Mouse (Mus musculus) heart, embryonic 16.5 days (tissue): ENCODE measurements around the gene Dguok. TPM values are rescaled to one million over a fixed set of nuclear protein-coding genes. Genes with fewer than 3 reads are reported as not detected.

Experiments used
- ATAC-seq: fragments of 200-750 bp; cut with Nextera tagmentation; replicated peaks from 2 replicates; pipeline ENCODE4 v1.8.0; 2017; ENCODE audit warnings: moderate number of reproducible peaks; ENCODE audit not compliant: insufficient read depth, low FRiP score; ENCODE audit errors: extremely low read depth
- H3K27ac ChIP-seq: fragments of 300-500 bp; sonication (generic); 2 replicates; pipeline ENCODE4 v1.5.1; 2014; ENCODE audit warnings: mild to moderate bottlenecking, low read length, control low read depth, moderate library complexity
- H3K27me3 ChIP-seq: fragments of 300-500 bp; sonication (generic); 2 replicates; pipeline ENCODE4 v1.6.1; 2014; ENCODE audit warnings: low read length, mixed read lengths; ENCODE audit not compliant: control insufficient read depth, insufficient read depth
- H3K36me3 ChIP-seq: fragments of 300-500 bp; sonication (generic); 2 replicates; pipeline ENCODE4 v1.6.1; 2014; ENCODE audit not compliant: control insufficient read depth, insufficient read depth
- H3K4me1 ChIP-seq: fragments of 300-500 bp; sonication (generic); 2 replicates; pipeline ENCODE4 v1.6.1; 2014; ENCODE audit warnings: low read length, mixed read lengths; ENCODE audit not compliant: control insufficient read depth, insufficient read depth
- H3K4me2 ChIP-seq: fragments of 300-500 bp; sonication (generic); 2 replicates; pipeline ENCODE4 v1.6.1; 2014; ENCODE audit warnings: low read depth, mild to moderate bottlenecking, control low read depth, low read length
- H3K4me3 ChIP-seq: fragments of 300-500 bp; sonication (generic); 2 replicates; pipeline ENCODE4 v1.5.1; 2014; ENCODE audit warnings: mild to moderate bottlenecking, control low read depth, low read length
- H3K9ac ChIP-seq: fragments of 300-500 bp; sonication (generic); 2 replicates; pipeline ENCODE4 v1.6.1; 2014; ENCODE audit warnings: low read length, control low read depth
- H3K9me3 ChIP-seq: fragments of 300-500 bp; sonication (generic); replicated peaks from 2 replicates; pipeline ENCODE4 v1.6.1; 2016; ENCODE audit warnings: low read length; ENCODE audit not compliant: control insufficient read depth
- WGBS: fragments of 180-500 bp; shearing (Covaris S2); extraction: QIAGEN DNeasy Blood & Tissue Kit; methylation state at CpG from one replicate; pipeline ENCODE4 v1.1.7; 2014; 5-methylcytosine and 5-hydroxymethylcytosine counted together
- polyA plus RNA-seq: library from polyadenylated mRNA; unstranded; fragments of >200 nt; fragmentation: Nextera tagmentation; extraction: Ambion mirVana; gene quantifications from 2 replicates; pipeline ENCODE4 v1.2.1, GENCODE M21; 2015

The Dguok gene
- polyA plus RNA-seq, 1 experiment from 2014 or later, result 57.6 TPM

DNA sequence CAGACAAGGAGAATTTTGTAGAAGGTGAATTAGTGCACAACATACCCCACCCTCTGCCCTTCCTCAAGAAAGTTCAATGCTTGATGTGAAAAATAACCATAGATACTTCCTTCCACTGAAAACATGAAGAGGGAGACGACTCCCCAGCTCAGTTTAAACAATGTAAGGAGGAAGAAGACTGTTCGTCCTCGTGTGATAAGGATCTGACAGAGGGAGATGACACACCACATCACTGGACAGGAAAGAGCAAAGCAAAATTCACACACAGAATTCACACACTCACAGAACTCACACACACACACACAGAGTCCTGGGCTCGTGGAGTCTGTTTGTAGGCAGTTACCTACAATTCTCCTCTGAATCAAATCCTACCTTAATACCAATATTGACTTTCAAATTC lies 16.1 kb downstream of the Dguok start:
- H3K4me1 ChIP-seq, result peaks cover 9% of the 10 kb centered on the region
- WGBS, result 57% methylated on average over 4 of the region's 4 CpGs
- ATAC-seq, result no peak
- H3K27me3 ChIP-seq, result no peaks in the 10 kb centered on the region
- H3K4me2 ChIP-seq, result no peak overlapping the region
- H3K4me3 ChIP-seq, result no peak overlapping the region
- no peak overlapping the region for H3K27ac ChIP-seq
- H3K9me3 ChIP-seq, result no peaks in the 10 kb centered on the region
- peaks cover 20% of the 10 kb centered on the region for H3K36me3 ChIP-seq
- H3K9ac ChIP-seq, result no peak overlapping the region

DNA sequence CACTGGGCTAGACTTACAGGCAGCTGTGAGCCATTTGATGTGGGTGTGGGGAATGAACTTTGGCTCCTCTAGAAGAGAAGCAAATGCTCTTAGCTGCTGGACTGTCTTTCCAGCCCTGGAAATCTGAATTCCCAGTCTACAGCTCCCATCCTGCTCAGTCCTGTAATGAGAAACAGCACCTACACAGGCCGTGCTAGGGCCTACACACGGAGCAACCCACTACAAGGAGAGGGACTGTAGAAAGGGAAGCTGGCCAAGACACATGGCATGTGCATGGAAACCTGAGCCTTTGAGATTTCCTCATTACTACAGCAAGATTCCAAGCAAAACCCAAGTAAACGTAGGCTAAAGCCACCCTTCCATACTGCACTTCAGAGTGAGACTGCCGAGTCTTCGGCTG lies 18.6 kb downstream of the Dguok start:
- ATAC-seq, result no peak
- Histone ChIP-seq H3K9me3 (no peaks in the 10 kb centered on the region), H3K36me3 (peaks cover 16% of the 10 kb centered on the region), H3K27ac (no peak overlapping the region), H3K27me3 (no peaks in the 10 kb centered on the region), H3K4me2 (no peak overlapping the region), H3K4me3 (no peak overlapping the region), H3K4me1 (peaks cover 7% of the 10 kb centered on the region; the same call in 1 of the 2 replicates), H3K9ac (no peak overlapping the region)
- WGBS, result 87% methylated on average over 5 of the region's 5 CpGs

DNA sequence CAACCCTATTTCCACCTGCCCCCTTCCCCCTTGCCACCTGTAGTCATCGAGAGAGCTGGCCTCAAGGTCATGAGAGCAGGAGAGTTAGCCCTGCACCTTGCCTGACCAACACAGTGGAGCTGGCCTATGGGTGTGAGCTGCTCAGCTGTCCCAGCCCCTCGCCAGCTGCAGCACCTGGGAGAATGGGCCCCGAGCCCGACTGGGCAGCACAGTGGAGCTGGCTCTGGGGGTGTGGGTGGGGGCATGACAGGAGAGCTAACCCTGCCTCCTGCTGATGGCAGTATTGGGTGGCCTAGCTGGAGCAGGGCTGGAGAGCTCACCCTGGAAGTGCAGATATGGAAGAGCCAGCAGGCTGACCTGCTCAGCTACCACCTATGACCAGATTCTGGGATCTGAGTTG lies 19.5 kb downstream of the Dguok start:
- Histone ChIP-seq H3K4me3 (no peak overlapping the region), H3K36me3 (peaks cover 20% of the 10 kb centered on the region), H3K9me3 (no peaks in the 10 kb centered on the region), H3K27ac (no peak overlapping the region), H3K27me3 (no peaks in the 10 kb centered on the region), H3K4me1 (peaks cover 7% of the 10 kb centered on the region; the same call in 1 of the 2 replicates), H3K4me2 (no peak overlapping the region), H3K9ac (no peak overlapping the region)
- WGBS, result 83% methylated on average over 4 of the region's 4 CpGs
- ATAC-seq, result no peak

DNA sequence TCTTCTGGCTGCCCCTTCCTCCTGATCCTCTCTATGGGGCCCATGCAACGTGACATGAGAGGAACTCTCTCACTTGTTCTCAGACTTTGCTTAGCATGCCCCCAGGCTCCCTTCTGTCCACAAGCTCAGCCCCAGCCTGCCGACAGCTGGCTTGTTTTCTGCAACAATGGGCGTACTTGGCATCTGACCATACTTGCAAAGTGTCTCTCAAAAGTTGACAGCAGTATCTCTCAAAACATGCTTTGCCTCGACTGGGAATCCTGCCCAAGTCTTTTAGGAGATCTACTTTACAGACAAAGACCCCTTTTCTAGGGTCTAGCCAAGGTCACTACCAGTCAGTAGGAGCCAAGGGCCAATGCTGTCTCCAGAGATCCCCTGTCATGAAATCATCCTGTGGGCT lies 20.9 kb downstream of the Dguok start:
- WGBS, result 35% methylated on average over 4 of the region's 4 CpGs
- no peaks in the 10 kb centered on the region for H3K9me3 ChIP-seq

DNA sequence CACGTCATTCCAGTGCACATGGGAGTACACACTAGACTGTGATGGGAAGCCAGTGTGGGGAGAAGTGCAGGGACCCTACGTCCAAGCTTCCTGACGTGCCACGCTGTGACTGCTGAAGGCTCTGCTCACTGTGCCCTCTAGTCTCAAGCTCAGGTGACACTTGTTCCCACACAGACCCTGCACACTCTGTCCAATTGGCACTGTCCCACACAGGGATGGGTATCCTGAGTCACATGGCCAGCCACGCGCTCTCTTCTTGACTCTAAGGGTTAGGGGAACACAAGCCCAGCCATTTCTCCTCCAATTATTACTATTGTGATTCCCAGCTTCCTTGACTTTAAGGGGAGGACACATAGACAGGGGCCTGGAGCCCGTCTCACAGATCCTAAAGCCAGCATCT lies 23.0 kb downstream of the Dguok start:
- H3K4me3 ChIP-seq, result no peak overlapping the region
- no peaks in the 10 kb centered on the region for H3K27me3 ChIP-seq
- 92% methylated on average over 7 of the region's 7 CpGs for WGBS
- H3K9ac ChIP-seq, result no peak overlapping the region
- H3K4me1 ChIP-seq, result peaks cover 7% of the 10 kb centered on the region; the same call in 1 of the 2 replicates
- peaks cover 26% of the 10 kb centered on the region for H3K36me3 ChIP-seq
- no peak overlapping the region for H3K27ac ChIP-seq
- ATAC-seq, result no peak
- no peaks in the 10 kb centered on the region for H3K9me3 ChIP-seq
- no peak overlapping the region for H3K4me2 ChIP-seq

More for the DNA sequence above, 20.9 kb downstream of the Dguok start:
- Histone ChIP-seq H3K27me3 (no peaks in the 10 kb centered on the region), H3K4me1 (peaks cover 7% of the 10 kb centered on the region; the same call in 1 of the 2 replicates), H3K4me3 (no peak overlapping the region), H3K27ac (peak overlapping the region; percentile 65), H3K9ac (no peak overlapping the region), H3K4me2 (no peak overlapping the region), H3K36me3 (peaks cover 26% of the 10 kb centered on the region)
- peak; percentile 42 for ATAC-seq

DNA sequence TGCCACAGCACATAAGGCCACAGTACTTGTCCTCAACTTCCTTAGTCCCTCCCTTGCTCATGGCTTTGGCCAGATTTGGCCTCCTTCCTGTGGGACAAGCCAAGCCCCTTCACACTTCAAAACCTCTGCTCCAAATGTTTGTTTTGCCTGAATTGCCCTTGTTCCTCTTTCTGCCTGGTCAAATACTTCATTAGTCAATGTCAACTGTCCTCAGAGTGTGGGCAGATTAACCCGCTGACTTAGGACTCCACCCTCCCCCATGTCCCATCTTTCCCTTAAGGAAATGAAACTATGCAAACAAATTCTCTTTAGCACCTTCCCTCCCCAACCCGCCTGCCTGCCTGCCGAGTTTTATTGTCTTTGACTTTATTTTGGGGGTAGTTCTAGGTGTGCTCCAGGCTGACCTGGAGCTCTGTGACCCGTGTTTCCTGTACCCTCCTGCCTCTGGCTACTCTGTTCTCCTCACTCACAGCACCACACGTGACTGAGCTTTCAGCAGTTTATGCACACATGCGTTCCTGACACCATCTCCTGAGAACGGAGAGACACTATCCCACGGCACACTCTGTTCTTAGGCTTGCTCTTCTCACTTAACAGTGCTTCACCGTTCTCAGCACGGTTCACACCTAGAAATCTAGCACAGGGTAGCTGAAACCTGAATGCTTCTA lies 24.2 kb downstream of the Dguok start:
- Histone ChIP-seq H3K9ac (no peak overlapping the region), H3K4me1 (peaks cover 7% of the 10 kb centered on the region; the same call in 1 of the 2 replicates), H3K36me3 (peaks cover 27% of the 10 kb centered on the region), H3K27me3 (no peaks in the 10 kb centered on the region), H3K4me2 (no peak overlapping the region), H3K9me3 (no peaks in the 10 kb centered on the region), H3K4me3 (no peak overlapping the region), H3K27ac (0 out of 2 replicates have a peak overlapping the region, but pooled peaks have one; percentile 16)
- WGBS, result 54% methylated on average over 10 of the region's 10 CpGs
- no peak for ATAC-seq

DNA sequence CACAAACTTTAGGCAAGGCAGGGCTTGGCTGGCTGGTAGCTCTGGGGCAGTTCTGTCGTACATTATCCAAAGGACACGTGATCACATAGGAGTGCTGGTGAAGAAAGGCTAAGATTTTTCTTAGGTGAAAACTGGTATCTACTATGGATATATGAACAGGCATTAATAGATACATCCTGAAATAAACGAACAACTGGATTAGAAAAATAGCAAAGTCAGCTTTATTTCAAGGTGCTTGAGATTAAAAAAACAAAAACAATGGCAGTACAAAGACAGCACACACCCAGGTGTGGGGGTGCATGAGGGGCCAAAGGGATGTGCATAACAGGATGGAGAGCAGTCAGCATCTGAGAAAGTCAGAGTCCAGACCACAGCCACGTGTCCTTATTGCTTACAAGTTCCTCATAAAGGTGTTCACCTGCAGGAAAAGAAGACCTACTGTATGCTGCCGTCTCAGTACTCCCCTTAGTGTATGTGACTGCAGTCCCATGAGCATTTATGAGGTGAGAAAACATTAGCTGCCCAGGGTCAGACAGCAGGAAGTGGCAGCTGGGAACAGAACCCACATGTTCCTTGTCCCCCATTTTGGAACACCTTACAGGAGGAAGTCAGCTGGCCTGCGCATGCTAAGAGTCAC lies 26.6 kb downstream of the Dguok start:
- Histone ChIP-seq H3K27ac (no peak overlapping the region), H3K4me1 (0 out of 2 replicates have a peak, but pooled peaks cover 2% of the 10 kb centered on the region), H3K9me3 (no peaks in the 10 kb centered on the region), H3K4me3 (no peak overlapping the region), H3K4me2 (no peak overlapping the region), H3K36me3 (peaks cover 22% of the 10 kb centered on the region), H3K27me3 (no peaks in the 10 kb centered on the region), H3K9ac (no peak overlapping the region)
- no peak for ATAC-seq
- 81% methylated on average over 6 of the region's 6 CpGs for WGBS

DNA sequence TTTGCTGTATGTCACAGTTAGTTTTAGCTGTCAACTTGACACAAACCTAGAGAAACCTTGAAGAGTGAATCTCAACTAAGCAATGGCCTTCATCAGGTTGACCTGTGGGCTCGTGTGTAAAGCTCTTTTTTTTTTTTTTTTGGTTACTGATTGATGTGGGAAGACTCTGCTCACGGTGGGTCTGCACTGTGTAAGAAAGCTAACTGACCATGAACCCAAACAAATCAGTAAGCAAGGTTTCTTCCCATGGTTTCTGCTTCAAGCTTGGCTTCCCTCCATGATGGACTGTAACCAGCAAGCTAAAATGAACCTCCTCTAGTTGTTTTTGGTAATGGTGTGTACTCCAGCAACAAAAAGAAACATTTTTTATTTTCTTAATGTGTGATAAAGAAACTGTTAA lies 27.6 kb downstream of the Dguok start:
- Histone ChIP-seq H3K27ac (no peak overlapping the region), H3K4me2 (no peak overlapping the region), H3K36me3 (peaks cover 21% of the 10 kb centered on the region), H3K9ac (no peak overlapping the region), H3K4me1 (0 out of 2 replicates have a peak, but pooled peaks cover 2% of the 10 kb centered on the region), H3K9me3 (no peaks in the 10 kb centered on the region), H3K27me3 (no peaks in the 10 kb centered on the region), H3K4me3 (no peak overlapping the region)
- no peak for ATAC-seq
- WGBS, result 80% methylated on average over 2 of the region's 2 CpGs

DNA sequence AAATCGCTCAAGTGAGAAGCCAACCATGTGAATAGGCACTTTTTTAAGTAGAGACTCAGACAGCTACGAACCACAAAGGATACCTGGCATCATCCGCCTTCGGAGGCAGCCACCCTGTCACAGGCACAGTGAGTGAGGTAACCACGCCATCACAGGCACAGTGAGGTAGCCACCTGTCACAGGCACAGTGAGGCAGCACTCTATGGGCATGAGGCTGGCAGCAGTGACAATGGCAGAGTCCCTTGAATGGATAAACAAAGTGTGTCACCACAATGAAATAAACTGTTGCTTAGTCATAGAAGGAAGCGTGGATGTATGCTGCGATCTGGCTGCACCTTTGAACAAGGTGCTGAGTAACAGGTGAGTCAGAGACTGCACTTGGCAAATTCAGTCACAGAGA lies 28.1 kb downstream of the Dguok start:
- Histone ChIP-seq H3K9ac (no peak overlapping the region), H3K4me3 (no peak overlapping the region), H3K27me3 (no peaks in the 10 kb centered on the region), H3K27ac (no peak overlapping the region), H3K9me3 (no peaks in the 10 kb centered on the region), H3K4me1 (0 out of 2 replicates have a peak, but pooled peaks cover 2% of the 10 kb centered on the region), H3K4me2 (no peak overlapping the region), H3K36me3 (peaks cover 21% of the 10 kb centered on the region)
- 92% methylated on average over 7 of the region's 7 CpGs for WGBS
- no peak for ATAC-seq
